Mouse (Mus musculus) adrenal gland, postnatal 10 days (tissue): Measurements from ENCODE around the gene Dnajc7. TPM values are rescaled to one million over a fixed set of nuclear protein-coding genes. Genes with fewer than 3 reads are reported as not detected.

ENCODE experiments used
- DNase-seq: peaks from one replicate; pipeline ENCODE4 v3.0.0; 2021; ENCODE audit warnings: mixed read lengths
- total RNA-seq, 2 experiments: library from RNA; stranded (reverse); gene quantifications; 2 replicates each; pipeline ENCODE4 v1.2.3; 2021

Dnajc7 gene
- total RNA-seq, 2 experiments from 2014 or later, result 212 to 265 TPM

DNA sequence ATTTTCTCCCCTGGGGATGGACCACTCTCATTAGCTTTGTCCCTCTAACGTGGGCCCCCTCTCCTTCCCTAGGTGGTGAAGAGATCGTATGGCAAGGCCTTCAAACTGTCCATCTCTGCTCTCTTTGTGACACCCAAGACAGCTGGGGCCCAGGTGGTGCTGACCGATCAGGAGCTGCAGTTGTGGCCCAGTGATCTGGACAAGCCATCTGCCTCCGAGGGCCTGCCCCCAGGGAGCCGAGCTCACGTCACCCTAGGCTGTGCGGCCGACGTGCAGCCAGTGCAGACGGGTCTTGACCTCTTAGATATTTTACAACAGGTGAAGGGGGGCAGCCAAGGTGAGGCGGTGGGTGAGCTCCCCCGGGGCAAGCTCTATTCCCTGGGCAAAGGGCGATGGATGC is 39.7 kb downstream of the Dnajc7 start:
- DNase-seq, result no peak

DNA sequence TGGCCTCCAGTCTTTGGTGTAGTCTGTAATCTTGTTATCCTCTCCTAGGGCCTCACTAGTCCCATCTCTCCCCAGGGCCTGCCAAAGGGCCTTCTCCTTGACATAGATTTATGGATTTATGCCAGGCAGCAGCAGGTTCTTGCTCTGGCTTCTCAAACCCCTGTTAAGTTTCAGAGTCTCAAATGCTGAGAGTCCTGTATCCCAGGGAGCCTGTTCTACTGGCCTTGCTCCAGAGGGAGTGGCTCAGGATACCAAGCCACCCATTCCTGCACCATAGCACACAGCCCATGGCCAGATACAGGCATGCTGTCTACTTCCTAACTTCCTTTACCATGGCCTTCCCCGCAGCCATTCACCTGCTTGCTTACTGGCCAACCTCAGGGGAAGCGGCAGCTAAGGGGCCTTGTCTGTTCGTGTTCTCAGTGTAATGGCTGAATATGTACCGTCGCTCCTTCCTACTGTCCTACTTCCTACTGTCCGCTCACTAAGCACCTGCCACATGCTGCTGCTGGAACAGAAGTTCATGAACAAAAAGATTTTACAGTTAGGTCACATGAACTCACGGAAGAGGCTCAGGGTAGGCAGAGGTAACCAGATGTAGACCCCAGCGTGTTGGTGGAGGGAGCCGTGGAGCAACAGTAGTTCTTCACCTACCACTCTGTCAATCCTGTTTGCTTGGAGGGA is 40.7 kb downstream of the Dnajc7 start:
- DNase-seq, result no peak

DNA sequence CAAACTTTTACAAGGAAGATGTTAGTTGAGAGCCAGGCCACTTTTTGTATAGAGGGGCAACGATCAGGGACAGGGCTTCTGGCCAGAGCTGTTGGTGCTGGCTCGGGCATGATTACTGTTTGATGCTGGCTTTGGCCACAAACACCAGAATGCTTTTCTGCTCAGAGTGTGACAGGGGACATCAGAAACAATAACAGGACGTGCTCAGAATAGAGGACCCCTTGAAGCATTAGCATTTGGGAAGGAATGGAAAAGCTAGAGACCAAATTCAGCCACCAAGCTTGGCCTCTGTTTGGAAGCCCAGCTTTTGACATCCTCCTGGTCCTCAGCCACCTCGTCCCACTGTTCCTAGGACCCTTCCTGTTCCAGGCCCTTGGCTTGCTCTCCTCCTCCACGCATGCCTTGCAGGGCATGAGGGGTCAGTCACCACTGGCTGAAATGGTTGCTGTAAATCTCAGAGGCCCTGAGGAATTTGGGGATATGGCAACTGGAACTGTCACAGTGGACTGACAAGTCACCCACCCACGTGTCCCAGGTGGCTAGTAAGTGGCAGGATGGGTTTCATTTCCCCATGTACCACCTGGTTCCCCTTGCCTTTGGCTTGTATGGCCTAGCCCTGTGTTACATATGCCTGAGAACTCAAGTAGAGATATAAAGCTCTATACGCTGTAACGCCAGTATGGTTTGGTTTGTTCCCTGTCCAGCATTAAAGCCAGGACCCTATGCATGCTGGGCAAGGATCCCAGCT is 41.9 kb downstream of the Dnajc7 start:
- no peak for DNase-seq

DNA sequence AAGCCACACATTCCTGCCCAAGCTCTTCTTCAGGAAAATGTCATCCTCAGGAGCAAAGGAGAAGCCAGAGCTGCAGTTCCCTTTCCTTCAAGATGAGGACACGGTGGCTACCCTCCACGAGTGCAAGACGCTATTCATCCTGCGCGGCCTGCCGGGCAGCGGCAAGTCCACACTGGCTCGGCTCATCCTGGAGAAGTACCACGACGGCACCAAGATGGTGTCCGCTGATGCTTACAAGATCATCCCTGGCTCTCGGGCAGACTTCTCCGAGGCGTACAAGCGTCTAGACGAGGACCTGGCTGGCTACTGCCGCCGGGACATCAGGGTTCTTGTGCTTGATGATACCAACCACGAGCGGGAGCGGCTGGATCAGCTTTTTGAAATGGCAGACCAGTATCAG is 43.7 kb downstream of the Dnajc7 start:
- DNase-seq, result no peak

DNA sequence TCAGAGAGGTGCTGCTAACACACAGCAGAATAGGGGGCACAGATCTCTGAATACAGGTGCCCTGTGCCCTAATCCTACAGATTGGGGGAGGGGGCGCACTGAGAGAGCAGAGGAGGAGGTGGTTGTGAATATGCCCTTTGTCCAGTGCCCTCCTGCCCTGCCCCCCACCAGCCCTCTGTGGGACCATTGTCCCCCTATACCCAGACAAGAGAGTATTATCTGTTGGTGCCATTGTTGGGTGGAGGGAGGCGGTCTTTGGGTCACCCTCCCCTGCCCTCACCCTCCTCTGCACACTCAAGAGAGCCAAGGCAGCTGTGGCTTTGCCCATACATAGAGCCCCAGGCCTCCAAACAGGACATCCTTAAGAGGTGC is 44.5 kb downstream of the Dnajc7 start:
- DNase-seq, result peak; percentile 27

DNA sequence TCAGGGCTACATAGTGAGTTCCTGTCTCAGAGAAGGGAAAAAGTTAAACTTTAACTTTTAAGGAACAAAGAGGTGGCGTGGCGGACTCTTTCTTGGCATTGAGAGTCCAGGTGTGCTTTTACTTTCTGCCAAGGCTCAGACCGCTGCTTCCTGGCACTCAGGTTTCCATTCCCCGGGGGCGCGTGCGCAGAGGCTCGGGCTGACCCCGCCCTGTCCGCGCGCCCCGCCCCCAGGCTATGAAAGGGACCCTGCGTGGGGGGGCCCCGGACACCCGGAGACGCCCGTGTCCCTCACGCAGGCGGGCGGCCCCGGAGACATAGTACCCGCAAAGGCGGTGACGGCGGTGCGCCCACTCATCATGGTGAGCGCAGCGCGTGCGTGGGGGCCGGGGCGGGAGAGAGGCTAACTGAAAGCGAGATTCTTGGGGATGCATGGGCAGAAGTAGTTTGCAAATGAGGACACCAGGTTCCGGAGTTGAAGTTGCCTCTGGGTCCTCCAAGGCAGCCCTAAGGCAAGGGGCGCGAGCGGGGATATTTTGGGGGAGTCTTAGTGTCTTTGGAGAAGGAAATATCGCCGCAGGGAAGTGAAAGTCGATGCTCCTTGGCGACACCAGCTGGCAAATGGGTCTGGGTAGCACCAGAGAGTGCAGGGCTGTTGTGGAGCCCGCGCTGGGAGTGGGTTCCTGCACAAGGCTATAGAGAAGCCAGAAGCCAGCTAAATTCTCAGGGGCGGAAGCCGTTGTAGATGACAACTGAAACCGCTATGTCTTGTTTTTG is 45.1 kb downstream of the Dnajc7 start, which contains the start of gene Cnp:
Gene Cnp, plus strand, starts transcription at position 197 of the 776 bp plus-strand sequence.
- DNase-seq, result peak; percentile 90

DNA sequence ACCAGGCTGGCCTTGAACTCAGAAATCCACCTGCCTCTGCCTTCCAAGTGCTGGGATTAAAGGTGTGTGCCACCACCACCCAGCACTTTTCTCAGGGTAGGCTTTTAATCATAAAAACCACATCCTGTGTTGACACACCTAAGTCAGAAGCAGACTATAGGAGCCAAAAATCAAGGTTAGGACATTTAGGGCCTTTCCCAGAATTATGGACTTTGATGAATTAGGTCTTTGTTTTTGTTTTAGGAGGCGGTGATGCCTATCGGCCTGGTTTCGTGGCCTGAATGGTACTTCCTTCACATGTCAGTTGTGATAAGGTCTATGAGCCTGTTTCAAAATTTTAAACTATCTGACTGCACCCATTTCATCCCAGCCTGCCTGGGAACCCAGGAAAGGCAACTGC is 45.8 kb downstream of the Dnajc7 start:
- no peak for DNase-seq

DNA sequence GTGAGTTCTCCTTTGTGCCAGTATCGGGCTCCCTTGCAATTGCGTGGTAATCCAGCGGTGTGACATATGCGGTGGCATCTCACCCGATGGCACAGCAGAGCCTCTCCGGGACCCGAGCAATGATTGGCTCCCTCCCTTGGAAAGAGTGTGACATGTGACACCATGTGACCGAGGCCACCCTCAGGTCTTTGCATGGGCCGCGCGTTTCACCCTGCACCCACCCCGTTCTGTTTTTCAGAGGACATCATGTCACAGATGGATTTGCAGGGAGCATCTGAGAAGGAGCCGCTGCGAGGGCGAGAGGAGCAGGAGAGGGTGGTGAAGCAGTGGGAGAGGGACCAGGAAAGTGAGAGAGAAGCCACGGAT is 48.8 kb downstream of the Dnajc7 start:
- DNase-seq, result no peak

DNA sequence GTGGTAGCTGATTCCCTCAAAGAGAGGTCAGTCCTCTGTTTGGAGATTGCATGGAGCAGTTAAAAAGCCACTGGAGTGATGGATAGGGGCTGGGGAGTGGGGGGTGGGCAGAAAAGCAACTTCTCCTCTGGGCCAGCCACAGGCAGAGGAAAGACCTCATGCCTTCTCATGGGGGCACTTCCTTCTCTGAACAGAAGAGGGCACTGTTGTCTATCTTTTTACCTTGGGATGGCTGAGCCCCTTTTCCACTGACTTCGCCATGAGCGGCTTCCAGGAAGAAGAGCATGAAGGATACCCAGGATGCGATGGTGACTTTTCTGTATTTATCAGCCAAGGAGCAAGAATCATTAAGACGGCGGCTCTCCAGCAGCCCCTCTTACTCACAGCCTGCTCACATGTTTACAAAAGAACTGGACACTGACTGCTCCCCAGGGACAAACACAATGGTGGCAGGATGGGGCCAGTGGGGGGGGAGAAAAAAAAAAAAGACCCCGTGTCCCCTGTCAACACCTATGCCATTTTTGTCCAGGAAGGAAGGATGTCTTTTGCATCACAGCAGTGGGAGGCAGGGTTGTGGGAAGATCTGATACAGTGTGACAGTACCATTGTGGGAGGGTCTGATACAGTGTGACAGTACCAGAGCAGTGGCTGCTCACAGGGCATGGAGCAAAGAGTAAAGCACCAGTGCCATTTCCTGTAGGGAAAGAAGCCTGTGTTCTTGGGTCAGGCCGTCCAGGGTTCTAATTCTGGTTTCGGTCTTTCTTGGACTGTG is 49.4 kb downstream of the Dnajc7 start:
- peak; percentile 86 for DNase-seq

DNA sequence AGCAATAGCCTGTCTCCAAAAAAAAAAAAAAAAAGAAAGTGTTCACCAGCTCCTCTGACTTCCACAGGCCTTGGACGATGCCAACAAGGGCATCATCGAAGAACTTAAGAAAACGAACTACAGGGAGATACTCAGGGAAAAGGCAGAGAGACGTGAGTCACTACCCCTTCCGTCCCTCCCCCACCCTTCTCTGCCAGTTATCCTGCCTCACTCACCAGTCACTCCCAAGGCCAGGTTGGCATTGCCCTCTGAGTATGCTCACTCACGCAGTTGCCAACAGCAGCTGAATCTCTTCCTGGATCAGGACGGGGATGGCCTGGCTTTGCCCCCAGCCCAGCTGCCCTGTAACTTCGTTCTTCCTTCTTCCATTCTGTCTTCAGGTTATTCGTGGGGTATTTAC is 50.2 kb downstream of the Dnajc7 start:
- peak; percentile 82 for DNase-seq

DNA sequence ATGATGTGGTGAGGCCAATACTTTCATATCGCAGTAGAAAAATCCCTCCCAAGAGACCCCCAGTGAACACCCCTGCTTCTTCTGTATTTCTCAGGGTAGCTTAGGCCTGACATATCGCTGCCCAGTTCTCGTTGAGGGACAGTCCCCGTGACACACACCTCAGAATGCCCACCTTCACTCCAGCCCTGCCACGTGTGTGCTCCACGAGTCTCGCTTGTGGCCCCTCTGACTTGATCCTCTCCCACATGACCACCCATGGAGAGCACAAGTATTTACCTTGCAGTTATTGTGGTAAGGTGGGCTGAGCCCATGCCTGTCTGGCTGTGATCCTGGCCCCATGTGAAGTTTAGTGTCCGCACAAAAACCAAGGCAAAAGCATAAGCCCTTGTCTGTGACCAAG is 51.3 kb downstream of the Dnajc7 start:
- no peak for DNase-seq

DNA sequence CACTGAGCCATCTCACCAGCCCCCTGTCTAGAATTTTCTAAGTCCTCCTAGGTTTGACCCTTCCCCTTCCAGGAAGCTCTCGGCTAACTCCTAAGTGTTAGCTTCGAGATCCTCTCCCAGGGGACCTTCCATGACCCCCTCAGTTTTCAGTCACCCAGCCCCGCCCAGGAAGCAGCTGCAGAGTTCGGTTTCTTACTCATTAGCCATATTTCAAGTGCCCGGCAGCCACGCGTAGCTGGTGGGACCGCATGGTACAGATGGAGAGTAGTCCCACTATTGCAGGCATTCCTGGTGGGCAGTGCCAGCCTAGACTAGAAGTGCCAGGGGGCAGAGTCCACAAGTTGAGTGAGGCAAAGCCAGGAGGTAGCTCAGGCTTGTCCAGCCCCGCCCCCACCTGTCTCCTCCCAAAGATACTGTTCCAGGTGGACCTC is 52.1 kb downstream of the Dnajc7 start:
- no peak for DNase-seq

DNA sequence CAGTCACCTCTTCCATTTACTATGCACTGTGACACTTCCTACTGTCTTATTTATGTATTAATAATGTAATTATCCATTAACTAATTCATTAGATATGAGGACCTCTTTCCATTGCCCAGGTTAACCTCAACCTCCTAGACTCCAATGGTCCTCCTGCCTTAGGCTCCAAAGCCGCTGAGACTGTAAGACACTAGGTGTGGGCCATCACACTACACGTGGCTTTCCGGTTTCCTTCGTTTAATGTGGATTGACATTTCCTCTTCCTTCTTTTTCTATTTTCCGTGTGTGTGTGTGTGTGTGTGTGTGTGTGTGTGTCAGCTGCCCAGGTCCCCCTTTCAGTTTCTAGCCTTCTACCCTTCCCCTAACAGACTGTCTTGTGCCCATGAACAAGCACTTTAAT is 52.7 kb downstream of the Dnajc7 start:
- no peak for DNase-seq

DNA sequence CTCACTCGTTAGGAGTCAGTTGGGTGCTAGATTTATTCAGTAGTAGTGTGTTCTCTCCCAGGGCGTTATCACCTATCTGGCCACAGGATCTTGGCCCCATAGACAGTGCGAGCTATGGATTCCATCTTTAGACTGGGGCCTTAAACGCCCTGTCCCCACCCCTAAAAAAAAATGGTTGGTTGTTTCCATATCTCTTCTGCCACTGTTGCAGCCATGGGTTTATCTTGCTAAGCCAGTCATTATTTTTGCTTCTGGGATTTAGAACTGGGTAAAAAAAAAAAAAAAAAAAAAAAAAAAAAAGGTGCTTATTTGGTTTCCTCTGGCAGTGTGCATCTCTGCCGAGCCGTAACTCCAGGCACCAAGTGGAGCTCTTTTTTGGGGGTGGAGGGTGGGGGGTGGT is 55.3 kb downstream of the Dnajc7 start:
- DNase-seq, result no peak

DNA sequence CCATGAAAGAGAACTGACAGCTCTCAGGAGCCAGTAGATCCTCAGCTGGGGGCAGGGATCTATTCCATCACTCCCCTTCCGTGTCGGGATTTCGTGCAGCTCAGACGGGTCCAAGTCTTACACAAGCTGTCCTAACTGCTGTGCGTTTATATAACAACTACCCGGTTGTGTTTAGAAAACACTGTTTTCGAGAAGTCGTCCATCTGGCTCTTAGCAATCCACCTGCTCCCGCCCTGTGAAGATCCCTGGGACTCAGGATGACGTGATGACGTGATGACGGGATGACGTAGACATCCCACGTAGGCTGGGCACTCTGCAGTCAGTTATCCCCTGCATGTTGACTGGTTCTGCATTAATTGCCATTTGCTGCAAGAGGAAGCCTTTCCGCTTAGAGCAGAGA is 55.7 kb downstream of the Dnajc7 start:
- no peak for DNase-seq

DNA sequence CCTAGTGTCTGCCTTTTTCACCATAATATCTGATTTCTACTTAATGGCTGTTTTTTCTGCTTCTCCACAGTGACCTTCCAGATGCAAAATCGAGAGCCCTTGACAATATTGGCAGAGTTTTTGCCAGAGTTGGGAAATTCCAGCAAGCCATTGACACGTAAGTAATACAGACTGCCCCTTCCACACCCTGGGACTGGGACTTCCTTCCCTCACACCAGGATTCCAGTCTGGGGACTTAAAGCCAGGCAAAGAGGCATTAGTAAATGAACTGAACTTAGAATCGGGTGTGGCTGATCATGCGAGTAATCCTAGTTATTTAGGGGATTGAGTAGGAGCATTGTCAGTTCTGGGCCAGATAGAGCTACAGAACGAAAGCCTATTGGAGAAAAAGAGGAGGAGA is 58.2 kb downstream of the Dnajc7 start:
- peak; percentile 38 for DNase-seq

DNA sequence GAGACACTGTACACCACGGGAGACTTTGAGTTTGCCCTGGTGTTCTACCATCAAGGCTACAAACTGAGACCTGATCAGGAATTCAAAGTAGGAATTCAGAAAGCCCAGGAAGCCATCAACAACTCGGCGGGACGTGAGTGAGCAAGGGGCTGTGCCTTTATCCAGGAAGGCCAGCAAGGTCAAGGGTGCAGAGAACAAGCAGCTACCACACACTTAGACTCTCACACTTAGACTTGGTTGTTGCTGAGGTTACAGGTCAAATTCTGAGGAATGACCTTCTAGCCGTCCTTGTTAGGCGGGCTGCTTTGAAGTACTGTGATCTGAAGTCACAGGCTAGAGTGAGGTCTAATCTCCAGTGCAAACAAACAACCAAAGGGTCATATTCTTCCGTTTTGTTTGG is 60.5 kb downstream of the Dnajc7 start:
- DNase-seq, result no peak

DNA sequence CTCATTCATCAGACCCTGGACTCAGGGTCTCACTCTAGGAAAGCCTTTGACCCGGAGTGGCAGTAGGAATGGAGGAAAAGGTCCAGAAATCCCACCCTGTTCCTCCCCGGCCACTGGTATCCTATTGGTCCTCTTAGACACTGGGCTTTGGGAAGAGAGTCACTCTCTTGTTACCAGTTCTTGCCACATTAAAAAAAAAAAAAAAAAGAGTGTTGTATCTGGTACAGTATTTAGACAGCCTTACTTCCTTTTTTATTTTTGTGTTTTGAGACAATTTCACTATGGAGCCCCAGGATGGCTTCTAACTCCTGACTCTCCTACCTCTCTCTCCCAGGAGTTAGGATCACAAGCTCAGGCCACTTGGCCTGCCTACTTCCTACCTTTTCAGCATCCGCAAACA is 62.4 kb downstream of the Dnajc7 start:
- DNase-seq, result no peak

DNA sequence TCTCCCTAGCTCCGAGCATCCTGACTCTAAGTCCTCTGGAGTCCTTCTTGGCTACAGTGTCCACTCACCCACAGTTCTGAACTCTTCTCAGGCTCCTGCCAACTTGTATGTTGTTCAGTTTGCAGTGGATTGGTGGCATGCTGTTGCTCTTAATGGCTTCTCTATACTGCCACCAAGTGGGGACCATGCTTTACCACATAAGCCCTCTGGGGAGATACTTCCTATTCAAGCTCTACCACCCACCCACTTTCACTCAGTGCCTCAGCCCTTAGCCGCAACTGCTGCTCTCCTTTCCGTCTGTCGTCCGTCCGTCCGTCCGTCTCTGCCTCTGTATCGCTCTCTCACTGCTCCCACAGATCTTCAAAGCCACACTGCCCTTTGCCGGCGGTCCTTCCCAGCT is 64.4 kb downstream of the Dnajc7 start:
- peak; percentile 73 for DNase-seq

DNA sequence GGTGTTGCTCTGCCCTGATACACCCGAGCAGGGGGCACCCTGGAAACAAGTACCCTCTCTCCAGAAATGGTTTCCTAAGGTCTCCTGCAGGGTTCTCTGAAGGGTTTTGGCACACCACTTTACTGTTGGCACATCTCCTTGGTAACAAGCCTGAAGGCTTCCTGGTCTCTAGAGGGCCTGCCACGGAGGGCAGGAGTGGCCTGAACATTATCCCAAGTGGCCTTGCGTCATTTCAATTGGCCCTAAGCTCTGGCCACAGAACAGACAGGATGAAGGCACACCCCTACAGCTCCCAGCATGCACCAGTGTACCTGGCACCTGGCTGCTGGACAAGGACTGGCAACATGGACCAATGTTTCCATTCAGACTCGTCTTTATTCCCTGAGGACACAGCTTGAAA is 67.1 kb downstream of the Dnajc7 start:
- DNase-seq, result peak; percentile 68

DNA sequence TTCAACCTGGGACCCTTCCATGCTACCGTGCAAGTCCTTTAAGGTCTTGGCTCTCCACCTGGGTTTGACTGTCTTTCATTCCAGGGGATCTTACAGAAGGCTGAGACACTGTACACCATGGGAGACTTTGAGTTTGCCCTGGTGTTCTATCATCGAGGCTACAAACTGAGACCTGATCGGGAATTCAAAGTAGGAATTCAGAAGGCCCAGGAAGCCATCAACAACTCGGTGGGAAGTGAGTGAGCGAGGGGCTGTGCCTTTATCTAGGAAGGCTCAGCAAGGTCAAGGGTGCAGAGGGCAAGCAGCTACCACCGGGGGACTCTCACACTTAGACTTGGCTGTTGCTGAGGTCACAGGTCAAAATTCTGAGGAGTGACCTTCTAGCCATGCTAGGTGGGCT is 69.9 kb downstream of the Dnajc7 start:
- no peak for DNase-seq

DNA sequence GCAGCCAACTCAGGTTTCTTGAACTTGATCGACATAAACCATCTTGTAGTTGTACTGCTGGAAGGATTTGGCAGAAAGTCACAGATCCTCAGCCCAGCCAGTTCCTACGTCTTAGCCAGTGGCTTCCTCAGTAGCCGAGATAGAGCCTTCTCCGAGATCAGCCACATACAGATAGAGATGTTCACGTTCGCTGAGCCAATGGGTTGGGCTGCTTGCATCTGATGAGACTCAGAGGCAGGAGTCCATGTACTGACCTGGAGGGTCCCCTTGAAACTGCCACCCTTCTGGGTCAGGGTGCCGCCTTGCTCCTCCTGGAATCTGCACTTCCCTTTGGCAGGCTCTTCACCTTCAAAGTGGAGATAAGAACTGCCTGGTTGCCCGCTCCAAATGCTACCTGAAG is 70.5 kb downstream of the Dnajc7 start:
- DNase-seq, result no peak

DNA sequence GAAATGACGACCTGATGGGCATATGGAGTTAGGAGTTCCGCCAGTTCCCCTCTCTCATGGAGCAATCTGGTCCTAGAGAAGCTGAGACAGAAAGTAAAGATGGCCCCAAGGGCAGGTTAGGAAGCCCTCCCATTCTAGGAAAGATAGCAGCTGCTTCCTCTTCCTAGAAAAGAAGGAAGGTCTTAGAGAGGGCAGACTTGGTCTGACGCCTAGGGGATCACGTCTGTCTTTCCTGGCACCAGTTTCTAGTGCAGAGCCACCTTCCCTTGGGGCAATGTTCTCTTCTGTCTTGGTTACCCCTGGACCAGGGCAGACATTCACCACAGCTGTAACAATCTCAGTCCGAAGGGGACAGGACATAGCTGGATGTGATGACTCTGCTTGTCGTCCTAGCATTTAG is 71.8 kb downstream of the Dnajc7 start:
- DNase-seq, result no peak
